13 mouse cellular contexts compared by ENCODE assay signal in the genomic region with DNA sequence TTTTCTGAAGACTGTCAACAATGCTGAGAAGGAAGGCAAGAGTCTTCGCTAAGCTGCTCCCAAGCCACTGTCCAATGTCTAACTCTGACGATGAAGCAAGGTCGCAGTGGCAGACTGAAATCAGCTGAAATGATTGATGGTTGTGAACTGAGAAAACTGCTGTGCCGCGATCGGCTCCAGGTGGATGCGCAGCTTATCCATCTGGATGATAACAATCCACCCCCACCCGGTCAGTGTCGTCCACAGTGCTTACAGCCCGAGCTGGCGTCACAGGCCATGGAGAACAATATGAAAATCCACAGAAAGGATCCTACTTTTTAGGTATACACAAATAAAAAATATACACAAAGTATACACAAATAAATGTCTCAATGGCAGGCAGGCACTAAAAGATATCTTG. TPM values are rescaled to one million over a fixed set of nuclear protein-coding genes. Genes with fewer than 3 reads are reported as not detected.
DNase-seq lines count a peak whose midpoint lies in the region; ATAC-seq and TF ChIP-seq lines count a peak whose summit lies in the region.
"Had no signal": no experiment of that assay in that cellular context is flagged by ENCODE, and none has a peak within 500 bp of the region (broad histone marks: within the 10 kb centered on the region; RNA-seq: fewer than 3 reads in every experiment).

No protein-coding gene starts in this region.

- no peak overlapping the region for H3K4me3 ChIP-seq in heart, embryonic 12.5 days
- H3K4me3 ChIP-seq in midbrain, embryonic 13.5 days (replicated peaks) = no peak overlapping the region
- H3K4me3 ChIP-seq in midbrain, embryonic 10.5 days = no peak overlapping the region
- no peak overlapping the region for H3K4me3 ChIP-seq in hindbrain, embryonic 14.5 days (replicated peaks; ENCODE audit: low read length)
- H3K4me3 ChIP-seq in neural tube, embryonic 14.5 days (ENCODE audit: low read depth, low read length) = no peak overlapping the region
- no peak overlapping the region for H3K4me3 ChIP-seq in intestine, embryonic 16.5 days (ENCODE audit: low read length)
- H3K4me3 ChIP-seq in lung, adult 2 months (replicated peaks; ENCODE audit: extremely low read depth, low read depth, low read length) = no peak overlapping the region
- H3K4me3 ChIP-seq: limb, embryonic 13.5 days had no signal

- H3K9me3 ChIP-seq in heart, embryonic 12.5 days (replicated peaks) = no peaks in the 10 kb centered on the region
- no peaks in the 10 kb centered on the region for H3K9me3 ChIP-seq in midbrain, embryonic 13.5 days
- no peaks in the 10 kb centered on the region for H3K9me3 ChIP-seq in midbrain, embryonic 10.5 days (replicated peaks)
- no peaks in the 10 kb centered on the region for H3K9me3 ChIP-seq in hindbrain, embryonic 14.5 days (ENCODE audit: control insufficient read depth, low read length)
- no peaks in the 10 kb centered on the region for H3K9me3 ChIP-seq in neural tube, embryonic 14.5 days (ENCODE audit: control insufficient read depth, low read length)
- no peaks in the 10 kb centered on the region for H3K9me3 ChIP-seq in intestine, embryonic 16.5 days (ENCODE audit: control insufficient read depth, low read length)
- H3K9me3 ChIP-seq: limb, embryonic 13.5 days had no signal

- DNase-seq in heart, postnatal 10 days = no peak
- DNase-seq in midbrain, embryonic 10.5 days (ENCODE audit: low spot score) = no peak
- no peak for DNase-seq in hindbrain, embryonic 14.5 days (ENCODE audit: low spot score)
- no peak for DNase-seq in lung, adult 2 months
- DNase-seq: gastrocnemius, postnatal 10 days; kidney, postnatal 14 days had no signal

- TF ChIP-seq CTCF in lung, adult 2 months (IDR thresholded peaks at IDR 0.05; ENCODE audit: insufficient read depth, low read length) = no peak

- peak overlapping the region; percentile 35 for H3K4me2 ChIP-seq in heart, embryonic 12.5 days
- H3K4me2 ChIP-seq in midbrain, embryonic 13.5 days (replicated peaks) = peak overlapping the region; percentile 12; the same call in 1 of the 2 replicates
- H3K4me2 ChIP-seq in hindbrain, embryonic 14.5 days (replicated peaks) = peak overlapping the region; percentile 33
- H3K4me2 ChIP-seq in neural tube, embryonic 14.5 days (ENCODE audit: low read depth, low read length) = peak overlapping the region; percentile 20; the same call in 1 of the 2 replicates
- H3K4me2 ChIP-seq in intestine, embryonic 16.5 days (ENCODE audit: low read depth, low read length) = no peak overlapping the region
- H3K4me2 ChIP-seq: limb, embryonic 13.5 days had no signal

- peak overlapping the region; percentile 94 for H3K27ac ChIP-seq in heart, embryonic 12.5 days (ENCODE audit: poor library complexity, severe bottlenecking)
- H3K27ac ChIP-seq in midbrain, embryonic 13.5 days = no peak overlapping the region
- H3K27ac ChIP-seq in midbrain, embryonic 10.5 days (replicated peaks) = no peak overlapping the region
- peak overlapping the region; percentile 59 for H3K27ac ChIP-seq in hindbrain, embryonic 14.5 days
- H3K27ac ChIP-seq in neural tube, embryonic 14.5 days (ENCODE audit: low read depth, low read length) = no peak overlapping the region
- no peak overlapping the region for H3K27ac ChIP-seq in intestine, embryonic 16.5 days (ENCODE audit: low read length)
- H3K27ac ChIP-seq: limb, embryonic 13.5 days had no signal

- TF ChIP-seq POLR2A in lung, adult 2 months (IDR thresholded peaks at IDR 0.05; ENCODE audit: borderline replicate concordance, extremely low read depth, low read depth, low read length) = no peak

- H3K27me3 ChIP-seq in heart, embryonic 12.5 days (replicated peaks) = no peaks in the 10 kb centered on the region
- no peaks in the 10 kb centered on the region for H3K27me3 ChIP-seq in midbrain, embryonic 13.5 days
- no peaks in the 10 kb centered on the region for H3K27me3 ChIP-seq in midbrain, embryonic 10.5 days (ENCODE audit: low read depth, poor library complexity, severe bottlenecking)
- no peaks in the 10 kb centered on the region for H3K27me3 ChIP-seq in hindbrain, embryonic 14.5 days (ENCODE audit: control insufficient read depth, insufficient read depth, low read length)
- no peaks in the 10 kb centered on the region for H3K27me3 ChIP-seq in neural tube, embryonic 14.5 days (ENCODE audit: control insufficient read depth, insufficient read depth, low read length)
- no peaks in the 10 kb centered on the region for H3K27me3 ChIP-seq in intestine, embryonic 16.5 days (replicated peaks; ENCODE audit: control insufficient read depth, insufficient read depth, low read length)
- H3K27me3 ChIP-seq: CH12.LX; limb, embryonic 13.5 days had no signal

- WGBS in heart, embryonic 12.5 days = 41% methylated on average over 11 of the region's 11 CpGs
- WGBS in midbrain, embryonic 13.5 days = 53% methylated on average over 11 of the region's 11 CpGs
- WGBS in midbrain, embryonic 10.5 days = 82% methylated on average over 11 of the region's 11 CpGs
- WGBS in hindbrain, embryonic 14.5 days = 44% methylated on average over 11 of the region's 11 CpGs
- WGBS in neural tube, embryonic 14.5 days = 47% methylated on average over 11 of the region's 11 CpGs
- WGBS in intestine, embryonic 16.5 days = 54% methylated on average over 11 of the region's 11 CpGs
- 82% methylated on average over 11 of the region's 11 CpGs for WGBS in lung, adult 2 months

- no peaks in the 10 kb centered on the region for H3K36me3 ChIP-seq in heart, embryonic 12.5 days
- H3K36me3 ChIP-seq in midbrain, embryonic 13.5 days = no peaks in the 10 kb centered on the region
- H3K36me3 ChIP-seq in midbrain, embryonic 10.5 days = no peaks in the 10 kb centered on the region
- no peaks in the 10 kb centered on the region for H3K36me3 ChIP-seq in hindbrain, embryonic 14.5 days (replicated peaks; ENCODE audit: control insufficient read depth, insufficient read depth)
- H3K36me3 ChIP-seq in neural tube, embryonic 14.5 days (ENCODE audit: control insufficient read depth, insufficient read depth, low read length) = no peaks in the 10 kb centered on the region
- H3K36me3 ChIP-seq in intestine, embryonic 16.5 days (ENCODE audit: control insufficient read depth, insufficient read depth, low read length) = no peaks in the 10 kb centered on the region
- H3K36me3 ChIP-seq: limb, embryonic 13.5 days had no signal

- intact Hi-C loops in heart, postnatal 10 days (cut with DNase I) = no loop called here

- 0 out of 2 replicates have a peak overlapping the region, but pooled peaks have one; percentile 35 for H3K9ac ChIP-seq in heart, embryonic 12.5 days
- H3K9ac ChIP-seq in midbrain, embryonic 13.5 days (replicated peaks) = no peak overlapping the region
- peak overlapping the region; percentile 34 for H3K9ac ChIP-seq in hindbrain, embryonic 14.5 days
- no peak overlapping the region for H3K9ac ChIP-seq in neural tube, embryonic 14.5 days (replicated peaks; ENCODE audit: low read depth, low read length)
- H3K9ac ChIP-seq in intestine, embryonic 16.5 days (ENCODE audit: low read depth, low read length) = no peak overlapping the region
- H3K9ac ChIP-seq: limb, embryonic 13.5 days had no signal

- H3K4me1 ChIP-seq in heart, embryonic 12.5 days (replicated peaks) = peaks cover 45% of the 10 kb centered on the region
- peaks cover 12% of the 10 kb centered on the region for H3K4me1 ChIP-seq in midbrain, embryonic 13.5 days (replicated peaks)
- H3K4me1 ChIP-seq in midbrain, embryonic 10.5 days = peaks cover 20% of the 10 kb centered on the region
- peaks cover 15% of the 10 kb centered on the region for H3K4me1 ChIP-seq in hindbrain, embryonic 14.5 days (replicated peaks; ENCODE audit: control insufficient read depth, insufficient read depth, low read length)
- 0 out of 2 replicates have a peak, but pooled peaks cover 4% of the 10 kb centered on the region for H3K4me1 ChIP-seq in neural tube, embryonic 14.5 days (ENCODE audit: control insufficient read depth, insufficient read depth, low read length)
- H3K4me1 ChIP-seq in intestine, embryonic 16.5 days (ENCODE audit: control insufficient read depth, insufficient read depth, low read length) = peaks cover 10% of the 10 kb centered on the region
- H3K4me1 ChIP-seq in lung, adult 2 months (ENCODE audit: control insufficient read depth, insufficient read depth, low read length) = peaks cover 6% of the 10 kb centered on the region

- ATAC-seq in heart, embryonic 12.5 days (ENCODE audit: insufficient number of reproducible peaks, low FRiP score) = no peak
- peak; percentile 76 for ATAC-seq in midbrain, embryonic 13.5 days
- no peak for ATAC-seq in hindbrain, embryonic 14.5 days (ENCODE audit: low FRiP score)
- ATAC-seq in neural tube, embryonic 14.5 days (ENCODE audit: low read depth) = peak; percentile 48
- ATAC-seq in intestine, embryonic 16.5 days = no peak

RNA-seq across cellular contexts. Expression of gene Fig4, which starts 8.3 kb away (rescaled TPM):
- 48.1 and 52.5 TPM in 2 replicates for polyA plus RNA-seq in heart, embryonic 12.5 days (2016; fragmentation: Nextera tagmentation; extraction: Ambion mirVana)
- total RNA-seq in heart, postnatal 10 days (2021) = 10 to 100 TPM; 34.2 to 38.7 TPM
- polyA plus RNA-seq in midbrain, embryonic 13.5 days (2015; fragmentation: Nextera tagmentation; extraction: Ambion mirVana) = 25.9 and 27.9 TPM in 2 replicates
- 16.3 and 21.3 TPM in 2 replicates for polyA plus RNA-seq in midbrain, embryonic 10.5 days (2016; fragmentation: Nextera tagmentation; extraction: Ambion mirVana)
- 31.8 and 36.2 TPM in 2 replicates for polyA plus RNA-seq in hindbrain, embryonic 14.5 days (2014; fragmentation: Nextera tagmentation; extraction: Ambion mirVana)
- polyA plus RNA-seq in neural tube, embryonic 14.5 days (2014; fragmentation: Nextera tagmentation; extraction: Ambion mirVana) = 36.4 and 36.6 TPM in 2 replicates
- polyA plus RNA-seq in intestine, embryonic 16.5 days (2015; fragmentation: Nextera tagmentation; extraction: Ambion mirVana) = 17.2 and 18.6 TPM in 2 replicates
- 10.8 and 13.6 TPM in 2 replicates for polyA plus RNA-seq in lung, adult 2 months (2012; rRNA removed)

RNA-seq across cellular contexts. Expression of gene Ak9, which starts 9.0 kb away (rescaled TPM):
- polyA plus RNA-seq in heart, embryonic 12.5 days (2016; fragmentation: Nextera tagmentation; extraction: Ambion mirVana) = 0.14 and 0.26 TPM in 2 replicates
- not detected for total RNA-seq in heart, postnatal 10 days (2021)
- 0.10 and 0.17 TPM in 2 replicates for polyA plus RNA-seq in midbrain, embryonic 13.5 days (2015; fragmentation: Nextera tagmentation; extraction: Ambion mirVana)
- polyA plus RNA-seq in midbrain, embryonic 10.5 days (2016; fragmentation: Nextera tagmentation; extraction: Ambion mirVana) = 0.04 TPM in 2 replicates
- 0.23 and 0.37 TPM in 2 replicates for polyA plus RNA-seq in hindbrain, embryonic 14.5 days (2014; fragmentation: Nextera tagmentation; extraction: Ambion mirVana)
- polyA plus RNA-seq in neural tube, embryonic 14.5 days (2014; fragmentation: Nextera tagmentation; extraction: Ambion mirVana) = 0.08 and 0.20 TPM in 2 replicates
- polyA plus RNA-seq in intestine, embryonic 16.5 days (2015; fragmentation: Nextera tagmentation; extraction: Ambion mirVana) = 0.02 and 0.04 TPM in 2 replicates
- 0.38 and 0.56 TPM in 2 replicates for polyA plus RNA-seq in lung, adult 2 months (2012; rRNA removed)
- total RNA-seq: gastrocnemius, postnatal 10 days; megakaryocyte progenitor cell, adult 5-6 weeks had no signal
- polyA plus RNA-seq: limb, embryonic 13.5 days had no signal

Comparison
In these comparisons a context has a peak if more than half of its experiments do, and no peak if none do; other contexts are left out.
1. ATAC-seq: peak in midbrain, embryonic 13.5 days (single experiment) and neural tube, embryonic 14.5 days (single experiment); none in heart, embryonic 12.5 days (single experiment), hindbrain, embryonic 14.5 days (single experiment) and intestine, embryonic 16.5 days (single experiment).
2. H3K27ac ChIP-seq: peak in heart, embryonic 12.5 days (single experiment) and hindbrain, embryonic 14.5 days (single experiment); none in midbrain, embryonic 13.5 days (single experiment), midbrain, embryonic 10.5 days (single experiment), neural tube, embryonic 14.5 days (single experiment) and intestine, embryonic 16.5 days (single experiment).
3. H3K9ac ChIP-seq: peak in heart, embryonic 12.5 days (single experiment) and hindbrain, embryonic 14.5 days (single experiment); none in midbrain, embryonic 13.5 days (single experiment), neural tube, embryonic 14.5 days (single experiment) and intestine, embryonic 16.5 days (single experiment).